Mouse (Mus musculus) testis, adult 2 months (tissue): ENCODE measurements around the gene Mmaa. TPM values are rescaled to one million over a fixed set of nuclear protein-coding genes. Genes with fewer than 3 reads are reported as not detected.

Experiments
- H3K27ac ChIP-seq: fragments of 200-500 bp; 2 replicates; pipeline ENCODE4 v1.5.1; 2012; ENCODE audit warnings: low read depth, low read length; ENCODE audit not compliant: control insufficient read depth, insufficient read depth
- H3K27me3 ChIP-seq: fragments of 200-500 bp; 2 replicates; pipeline ENCODE4 v1.6.1; 2012; ENCODE audit warnings: mild to moderate bottlenecking, low read length, moderate library complexity; ENCODE audit not compliant: control insufficient read depth, insufficient read depth
- H3K36me3 ChIP-seq: fragments of 200-500 bp; 2 replicates; pipeline ENCODE4 v1.6.1; 2012; ENCODE audit warnings: mild to moderate bottlenecking, low read length; ENCODE audit not compliant: control insufficient read depth, insufficient read depth
- H3K4me1 ChIP-seq: fragments of 200-500 bp; 2 replicates; pipeline ENCODE4 v1.6.1; 2012; ENCODE audit warnings: low read length; ENCODE audit not compliant: control insufficient read depth, insufficient read depth
- H3K4me3 ChIP-seq: fragments of 200-500 bp; 2 replicates; pipeline ENCODE4 v1.5.1; 2012; ENCODE audit warnings: low read depth, mild to moderate bottlenecking, low read length, moderate library complexity, mixed read lengths; ENCODE audit not compliant: control insufficient read depth
- CTCF ChIP-seq: fragments of 200-500 bp; IDR thresholded peaks from 2 replicates; pipeline ENCODE4 v1.5.1; 2012; ENCODE audit warnings: low read depth, mild to moderate bottlenecking, inconsistent platforms, low read length, moderate library complexity; ENCODE audit not compliant: control insufficient read depth, insufficient read depth, insufficient replicate concordance
- POLR2A ChIP-seq: fragments of 200-500 bp; IDR thresholded peaks from 2 replicates; pipeline ENCODE4 v1.6.1; 2012; ENCODE audit warnings: low read depth, mild to moderate bottlenecking, inconsistent platforms, low read length, moderate library complexity; ENCODE audit not compliant: control insufficient read depth
- polyA plus RNA-seq: library from polyadenylated mRNA; depleted of rRNA; stranded (reverse); fragments of >200 nt; gene quantifications from 2 replicates; pipeline ENCODE4 v1.2.3, GENCODE M21; 2012; rRNA removed

Mmaa gene
- polyA plus RNA-seq, 1 experiment = 4.4 TPM

GRCm38 (mm10) chr8:79222752-79223141, 72.0 kb downstream of the Mmaa start:
- Histone ChIP-seq H3K4me1 (no peaks in the 10 kb centered on the region), H3K27ac (no peak overlapping the region), H3K27me3 (no peaks in the 10 kb centered on the region), H3K4me3 (no peak overlapping the region), H3K36me3 (no peaks in the 10 kb centered on the region)
- TF ChIP-seq CTCF (no peak), POLR2A (no peak)

- H3K36me3 ChIP-seq = no peaks in the 10 kb centered on the region
- H3K27ac ChIP-seq = no peak overlapping the region
- TF ChIP-seq CTCF (no peak), POLR2A (no peak)
- H3K27me3 ChIP-seq = no peaks in the 10 kb centered on the region
- H3K4me1 ChIP-seq = no peaks in the 10 kb centered on the region
- no peak overlapping the region for H3K4me3 ChIP-seq
Observed at GRCm38 (mm10) chr8:79222106-79222751, 72.5 kb downstream of the Mmaa start.

Other genes starting within 250 kb of the Mmaa start
- 402 and 425 TPM in 2 replicates for gene 1700011L22Rik, start 46.4 kb downstream of the Mmaa start, polyA plus RNA-seq
- 32.8 and 37.8 TPM in 2 replicates for gene Smad1, start 104.6 kb upstream of the Mmaa start, polyA plus RNA-seq